Mouse (Mus musculus) embryonic facial prominence, embryonic 15.5 days (tissue): ENCODE data around the gene Tmigd1. TPM values are rescaled to one million over a fixed set of nuclear protein-coding genes. Genes with fewer than 3 reads are reported as not detected.
"Not testable (repeated sequence)": the region's sequence is repeated elsewhere in the genome, so short reads cannot be mapped to it uniquely, and the experiment has no call there.

Experiments used
- ATAC-seq: fragments of 200-750 bp; cut with Nextera tagmentation; 2 replicates; pipeline ENCODE4 v1.8.0; 2017; ENCODE audit warnings: low read depth, moderate TSS enrichment; ENCODE audit not compliant: insufficient number of reproducible peaks, low FRiP score, low TSS enrichment
- H3K27ac ChIP-seq: fragments of 300-500 bp; sonication (generic); replicated peaks from 2 replicates; pipeline ENCODE4 v1.5.1; 2015; ENCODE audit warnings: mild to moderate bottlenecking, inconsistent platforms
- H3K27me3 ChIP-seq: fragments of 300-500 bp; sonication (generic); 2 replicates; pipeline ENCODE4 v1.6.1; 2015; ENCODE audit warnings: inconsistent platforms
- H3K36me3 ChIP-seq: fragments of 300-500 bp; sonication (generic); 2 replicates; pipeline ENCODE4 v1.6.1; 2015; ENCODE audit warnings: mild to moderate bottlenecking, inconsistent platforms
- H3K4me1 ChIP-seq: fragments of 300-500 bp; sonication (generic); 2 replicates; pipeline ENCODE4 v1.6.1; 2015; ENCODE audit warnings: inconsistent platforms
- H3K4me2 ChIP-seq: fragments of 300-500 bp; sonication (generic); replicated peaks from 2 replicates; pipeline ENCODE4 v1.6.1; 2015; ENCODE audit warnings: mild to moderate bottlenecking, inconsistent platforms
- H3K4me3 ChIP-seq: fragments of 300-500 bp; sonication (generic); replicated peaks from 2 replicates; pipeline ENCODE4 v1.5.1; 2015; ENCODE audit warnings: mild to moderate bottlenecking, inconsistent platforms
- H3K9ac ChIP-seq: fragments of 300-500 bp; sonication (generic); 2 replicates; pipeline ENCODE4 v1.6.1; 2015; ENCODE audit warnings: inconsistent platforms
- H3K9me3 ChIP-seq: fragments of 300-500 bp; sonication (generic); replicated peaks from 2 replicates; pipeline ENCODE4 v1.6.1; 2016; ENCODE audit warnings: inconsistent platforms
- WGBS: fragments of 180-500 bp; shearing (Covaris S2); methylation state at CpG from one replicate; pipeline ENCODE4 v1.1.7; 2015; 5-methylcytosine and 5-hydroxymethylcytosine counted together
- polyA plus RNA-seq: library from polyadenylated mRNA; unstranded; fragments of >200 nt; fragmentation: Nextera tagmentation; extraction: Ambion mirVana; gene quantifications from 2 replicates; pipeline ENCODE4 v1.2.1, GENCODE M21; 2015

The Tmigd1 gene
- polyA plus RNA-seq, 1 experiment from 2014 or later, result 1.8 TPM

DNA sequence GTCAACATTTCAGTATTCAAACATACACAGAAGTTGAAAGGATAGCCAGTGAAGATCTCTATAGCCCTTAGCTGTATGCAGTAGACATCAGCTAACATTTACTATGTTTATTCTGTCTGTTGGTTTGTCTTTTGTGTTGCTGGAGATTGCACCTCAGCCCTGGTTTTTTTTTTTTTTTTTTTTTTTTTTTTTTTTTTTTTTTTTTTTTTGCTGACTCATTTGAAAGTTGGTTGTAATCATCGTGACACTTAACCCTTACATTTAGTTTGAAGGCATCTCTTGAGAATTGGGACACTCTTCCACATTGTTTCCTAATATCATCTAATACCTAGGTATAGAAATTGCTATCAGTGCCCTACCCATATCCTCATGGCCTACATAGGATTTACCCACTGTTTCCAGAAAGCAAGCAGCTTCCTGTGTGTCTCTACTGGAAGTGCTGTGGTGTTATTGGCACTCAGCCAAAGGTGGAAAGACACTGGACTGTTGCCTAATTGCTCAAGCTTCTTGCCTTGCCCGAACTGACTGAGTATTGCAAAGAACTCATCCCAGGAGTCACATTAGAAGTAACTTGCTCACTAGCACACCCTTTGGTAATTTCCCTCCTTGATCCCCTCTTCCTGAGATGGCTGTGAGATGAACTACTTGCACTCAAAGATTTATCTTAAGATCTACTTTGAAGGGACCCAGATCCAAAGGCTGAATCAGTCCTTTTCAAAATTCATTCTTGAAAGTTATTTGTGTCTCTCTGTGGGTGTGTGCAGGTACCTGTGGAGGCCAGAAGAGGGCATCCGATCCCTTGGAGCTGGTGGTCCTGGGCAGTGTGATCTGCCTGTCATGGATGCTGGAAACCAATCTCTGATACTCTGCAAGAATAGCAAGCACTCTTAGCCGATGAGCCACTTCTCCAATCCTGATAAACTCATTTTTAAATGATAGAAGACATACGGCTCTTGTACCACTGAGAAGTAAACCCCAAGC, 1.9 kb upstream of the Tmigd1 start:
- no peak overlapping the region for H3K4me3 ChIP-seq
- no peaks in the 10 kb centered on the region for H3K9me3 ChIP-seq
- H3K36me3 ChIP-seq, result no peaks in the 10 kb centered on the region
- no peak overlapping the region for H3K9ac ChIP-seq
- no peak for ATAC-seq
- no peaks in the 10 kb centered on the region for H3K27me3 ChIP-seq
- H3K4me2 ChIP-seq, result no peak overlapping the region
- no peaks in the 10 kb centered on the region; the same call in 1 of the 2 replicates for H3K4me1 ChIP-seq
- 64% methylated on average over 5 of the region's 5 CpGs for WGBS
- no peak overlapping the region for H3K27ac ChIP-seq

DNA sequence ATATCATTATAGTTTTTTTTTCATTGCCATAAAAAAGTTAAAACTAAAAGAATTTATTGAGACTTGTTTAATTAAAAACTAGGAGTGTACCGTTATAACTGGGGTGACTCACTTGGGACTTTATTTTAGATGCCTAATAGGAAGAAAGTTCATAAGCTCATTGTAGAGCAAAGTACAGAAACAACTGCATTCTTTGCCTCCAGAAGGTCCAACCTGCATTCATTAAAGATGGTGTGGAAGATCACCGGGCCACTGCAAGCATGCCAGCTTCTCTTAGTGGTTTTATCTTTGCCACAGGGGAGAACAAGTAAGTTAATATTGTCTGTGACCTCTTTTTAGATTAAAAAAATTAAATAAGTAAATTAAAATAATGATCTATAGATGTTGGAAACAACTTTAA, 2.4 kb downstream of the Tmigd1 start:
- 79% methylated on average over 2 of the region's 2 CpGs for WGBS
- Histone ChIP-seq H3K4me3 (no peak overlapping the region), H3K27ac (no peak overlapping the region), H3K4me1 (no peaks in the 10 kb centered on the region), H3K27me3 (no peaks in the 10 kb centered on the region), H3K9me3 (no peaks in the 10 kb centered on the region), H3K36me3 (no peaks in the 10 kb centered on the region), H3K9ac (no peak overlapping the region), H3K4me2 (no peak overlapping the region)
- ATAC-seq, result no peak

DNA sequence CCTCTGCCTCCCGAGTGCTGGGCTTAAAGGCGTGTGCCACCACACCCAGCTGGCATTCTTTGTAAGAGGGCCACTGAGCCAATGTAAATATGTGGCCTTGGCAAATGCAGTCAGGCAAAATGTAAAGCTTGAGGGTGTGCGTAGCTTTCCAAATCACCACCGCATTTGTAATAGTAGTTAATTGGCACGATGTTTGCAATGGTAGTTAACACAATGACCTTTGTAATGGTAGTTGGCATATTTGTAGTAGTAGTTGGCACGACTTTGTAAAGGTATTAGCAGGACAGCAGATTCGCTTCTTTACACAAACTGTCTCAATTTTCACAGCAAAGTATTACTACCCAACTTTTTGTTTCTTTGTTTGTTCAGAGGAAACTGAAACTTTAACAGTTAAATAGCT, 6.7 kb downstream of the Tmigd1 start:
- no peaks in the 10 kb centered on the region for H3K36me3 ChIP-seq
- H3K27ac ChIP-seq, result no peak overlapping the region
- no peak overlapping the region for H3K4me3 ChIP-seq
- no peak for ATAC-seq
- H3K27me3 ChIP-seq, result no peaks in the 10 kb centered on the region
- no peaks in the 10 kb centered on the region for H3K9me3 ChIP-seq
- H3K4me2 ChIP-seq, result no peak overlapping the region
- no peak overlapping the region for H3K9ac ChIP-seq
- WGBS, result 87% methylated on average over 7 of the region's 7 CpGs
- H3K4me1 ChIP-seq, result peaks cover 25% of the 10 kb centered on the region

DNA sequence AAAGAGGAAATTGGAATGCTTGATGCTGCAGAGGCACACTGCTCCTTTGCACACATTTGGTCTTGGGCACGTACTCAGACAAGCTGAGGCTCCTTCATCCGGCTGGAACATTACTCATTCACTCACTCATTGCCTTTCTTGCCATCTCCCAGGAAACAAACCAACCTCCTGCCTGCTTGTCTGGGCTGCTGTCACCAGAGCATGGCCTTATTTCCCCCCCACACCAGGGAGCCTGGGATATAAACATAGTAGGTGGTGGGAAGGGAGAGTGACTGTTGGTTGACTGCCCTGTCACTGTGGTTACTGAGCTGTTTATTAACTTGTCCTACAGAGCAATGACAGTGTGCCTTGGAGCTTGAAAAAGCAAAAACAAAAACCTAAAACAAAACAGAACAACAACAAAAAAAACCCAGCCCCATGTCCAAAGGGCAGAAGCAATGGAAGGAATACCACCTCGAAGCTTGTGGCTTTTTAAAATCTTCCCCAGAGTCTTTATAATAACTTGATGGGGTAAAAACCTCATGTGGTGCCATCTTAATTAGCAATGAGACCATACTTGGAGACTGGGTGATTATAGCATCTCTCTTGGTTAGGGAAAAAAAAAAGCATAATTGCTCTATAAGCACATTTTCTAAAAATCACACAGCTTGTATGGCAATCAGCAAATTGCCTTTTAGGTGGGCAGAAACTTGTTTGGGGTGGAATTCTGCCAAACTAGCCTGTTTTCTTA, 9.5 kb downstream of the Tmigd1 start:
- no peak overlapping the region for H3K9ac ChIP-seq
- H3K4me1 ChIP-seq, result peaks cover 30% of the 10 kb centered on the region
- no peak overlapping the region for H3K4me3 ChIP-seq
- no peak overlapping the region for H3K4me2 ChIP-seq
- H3K9me3 ChIP-seq, result no peaks in the 10 kb centered on the region
- no peaks in the 10 kb centered on the region for H3K36me3 ChIP-seq
- 44% methylated on average over 3 of the region's 3 CpGs for WGBS
- H3K27ac ChIP-seq, result peak overlapping the region; percentile 13; the same call in 1 of the 2 replicates
- no peak for ATAC-seq
- no peaks in the 10 kb centered on the region for H3K27me3 ChIP-seq

DNA sequence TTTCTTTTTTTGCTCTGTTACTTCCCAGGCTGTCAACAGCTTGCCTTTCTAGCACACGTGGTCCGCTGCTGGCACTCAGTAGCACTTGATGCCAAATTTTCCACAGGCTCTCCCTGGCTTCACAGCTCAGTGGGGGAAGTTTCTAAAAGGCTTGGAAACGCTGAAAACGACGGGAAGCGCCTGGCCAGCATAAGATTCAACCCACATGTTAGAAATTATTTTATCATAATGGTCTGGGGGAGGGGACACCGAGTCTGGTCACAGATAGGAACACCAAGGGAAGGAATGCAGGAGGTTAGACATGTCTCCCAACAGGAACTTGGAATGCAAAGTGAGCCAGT, 10.1 kb downstream of the Tmigd1 start:
- ATAC-seq, result peak; percentile 83
- 18% methylated on average over 7 of the region's 7 CpGs for WGBS
- no peak overlapping the region for H3K4me3 ChIP-seq
- no peaks in the 10 kb centered on the region for H3K36me3 ChIP-seq
- no peak overlapping the region for H3K9ac ChIP-seq
- H3K27ac ChIP-seq, result peak overlapping the region; percentile 13; the same call in 1 of the 2 replicates
- H3K27me3 ChIP-seq, result no peaks in the 10 kb centered on the region
- H3K4me1 ChIP-seq, result peaks cover 32% of the 10 kb centered on the region
- H3K9me3 ChIP-seq, result no peaks in the 10 kb centered on the region
- H3K4me2 ChIP-seq, result no peak overlapping the region

DNA sequence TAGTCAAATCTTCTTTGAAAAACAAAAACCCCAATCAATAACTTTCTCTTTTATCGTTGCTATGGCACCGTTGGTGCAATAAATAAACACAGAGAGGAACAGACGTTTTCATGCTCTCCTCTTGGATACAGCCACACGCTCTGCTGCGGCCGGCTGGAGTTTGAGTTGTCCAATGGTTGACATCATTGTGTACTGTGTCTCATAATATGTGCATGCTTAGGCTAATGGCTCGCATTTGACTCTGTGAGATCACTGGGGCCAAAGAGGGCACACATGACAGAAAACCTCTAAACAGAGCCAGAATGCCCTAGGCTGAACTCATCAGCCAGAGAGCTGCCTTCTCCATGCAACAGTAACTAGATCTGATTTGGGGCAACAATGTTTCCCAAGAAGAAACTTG, 12.4 kb downstream of the Tmigd1 start:
- Histone ChIP-seq H3K9ac (no peak overlapping the region), H3K4me3 (no peak overlapping the region), H3K9me3 (no peaks in the 10 kb centered on the region), H3K36me3 (no peaks in the 10 kb centered on the region), H3K27ac (no peak overlapping the region), H3K4me1 (peaks cover 32% of the 10 kb centered on the region), H3K27me3 (no peaks in the 10 kb centered on the region), H3K4me2 (no peak overlapping the region)
- WGBS, result 65% methylated on average over 7 of the region's 7 CpGs
- no peak for ATAC-seq

DNA sequence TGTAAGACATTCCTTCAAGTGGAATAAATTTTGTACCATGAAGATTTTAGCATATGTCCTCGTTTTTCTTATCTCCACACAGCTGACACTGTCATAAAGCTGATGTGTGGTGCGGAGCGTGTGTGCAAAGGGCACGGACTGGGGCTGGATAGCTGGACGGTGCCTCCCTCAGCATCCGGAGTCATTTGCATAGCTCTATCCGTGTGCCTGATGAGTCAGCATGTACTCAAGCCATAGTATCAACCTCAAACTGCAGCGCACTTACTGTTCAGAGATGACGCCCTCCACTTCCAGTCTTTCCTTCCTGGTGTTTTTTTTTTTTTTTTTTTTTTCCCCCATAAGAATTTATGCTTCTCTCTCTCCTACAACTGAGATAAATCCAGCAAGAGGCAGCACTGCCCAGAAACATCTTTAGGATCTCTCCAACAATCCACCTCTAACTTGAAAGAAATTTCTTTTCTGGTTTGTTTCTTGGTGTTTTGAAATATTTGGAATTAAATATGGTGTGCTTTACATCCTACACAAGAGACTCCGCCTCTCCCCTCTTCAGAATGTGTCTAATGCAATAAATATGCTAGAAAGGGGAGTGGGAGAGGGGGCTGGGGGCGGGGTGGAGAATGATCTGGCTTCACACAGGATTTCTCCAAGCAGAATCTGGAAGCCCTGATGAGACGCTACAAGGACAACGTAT, 14.7 kb downstream of the Tmigd1 start:
- Histone ChIP-seq H3K4me2 (peak overlapping the region; percentile 30), H3K36me3 (no peaks in the 10 kb centered on the region), H3K9me3 (no peaks in the 10 kb centered on the region), H3K4me1 (peaks cover 30% of the 10 kb centered on the region), H3K27ac (peak overlapping the region; percentile 4), H3K4me3 (no peak overlapping the region; the same call in 1 of the 2 replicates), H3K27me3 (no peaks in the 10 kb centered on the region), H3K9ac (no peak overlapping the region)
- 29% methylated on average over 13 of the region's 13 CpGs for WGBS
- ATAC-seq, result peak; percentile 67; the same call in 1 of the 2 replicates

DNA sequence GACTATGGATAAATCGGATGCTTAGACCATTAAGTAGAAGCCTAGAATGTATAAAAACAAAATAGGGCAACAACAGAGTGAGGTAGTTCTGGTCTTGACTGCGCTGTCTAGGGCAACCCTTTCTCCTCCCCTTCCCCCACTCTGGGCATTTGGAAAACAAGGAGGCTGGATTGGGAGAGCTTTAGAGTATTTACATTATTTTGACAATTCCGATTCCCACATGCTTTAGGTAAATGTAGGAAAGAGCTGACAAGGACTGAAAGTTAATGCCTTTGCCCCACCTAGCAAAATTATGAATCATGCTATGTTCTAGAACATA, 15.2 kb downstream of the Tmigd1 start:
- Histone ChIP-seq H3K27me3 (no peaks in the 10 kb centered on the region), H3K9me3 (no peaks in the 10 kb centered on the region), H3K4me1 (peaks cover 25% of the 10 kb centered on the region), H3K27ac (peak overlapping the region; percentile 4; the same call in 1 of the 2 replicates), H3K4me2 (peak overlapping the region; percentile 30), H3K9ac (no peak overlapping the region), H3K4me3 (no peak overlapping the region; the same call in 1 of the 2 replicates), H3K36me3 (no peaks in the 10 kb centered on the region)
- ATAC-seq, result no peak
- 27% methylated on average over 3 of the region's 3 CpGs for WGBS

DNA sequence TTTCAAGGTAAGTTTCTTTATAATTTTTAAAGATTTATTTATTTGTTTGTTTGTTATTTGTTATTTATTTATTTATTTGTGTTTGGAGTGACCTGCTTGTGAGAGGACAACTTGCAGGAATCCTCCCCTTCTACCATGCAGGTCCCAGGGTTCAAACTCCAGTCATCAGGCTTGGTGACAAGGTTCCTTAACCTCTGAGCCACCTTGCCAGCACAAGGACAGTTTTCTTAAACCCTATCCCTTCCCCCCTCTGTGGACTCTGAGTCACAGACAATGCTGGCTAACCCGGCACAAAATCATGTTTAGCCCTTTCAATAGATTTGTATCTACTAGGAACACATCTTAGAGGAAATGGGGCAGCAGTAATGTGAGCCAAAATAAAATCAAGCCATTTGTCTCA, 18.6 kb downstream of the Tmigd1 start:
- Histone ChIP-seq H3K9ac (no peak overlapping the region), H3K27me3 (no peaks in the 10 kb centered on the region), H3K4me1 (peaks cover 10% of the 10 kb centered on the region; the same call in 1 of the 2 replicates), H3K36me3 (no peaks in the 10 kb centered on the region), H3K4me3 (no peak overlapping the region), H3K27ac (no peak overlapping the region), H3K9me3 (no peaks in the 10 kb centered on the region), H3K4me2 (no peak overlapping the region)
- 35% methylated on average over 1 of the region's 1 CpGs for WGBS
- no peak for ATAC-seq

DNA sequence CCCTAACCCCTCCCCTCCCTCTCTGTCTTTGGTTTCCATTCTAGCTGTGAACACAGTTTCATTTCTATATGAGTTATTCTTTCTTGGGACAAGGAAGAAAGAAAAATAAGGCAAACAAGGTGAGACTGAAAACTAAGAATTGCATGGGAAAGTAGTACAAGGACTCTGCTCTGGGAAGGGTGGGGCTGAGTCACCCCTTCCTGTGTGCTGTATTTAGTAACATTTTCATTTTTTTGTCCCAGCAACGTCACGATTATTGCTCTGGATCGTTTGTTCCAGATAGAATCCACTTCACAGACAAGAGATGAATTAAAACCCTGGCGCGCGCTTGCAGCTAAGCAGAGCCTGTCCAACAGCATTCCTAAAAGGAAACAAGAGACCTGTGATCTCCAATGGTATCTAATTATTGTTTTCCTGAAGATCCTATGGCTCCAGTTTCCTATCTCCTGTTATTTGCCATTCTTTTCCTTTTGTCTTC, 22.8 kb downstream of the Tmigd1 start, which contains the start of gene Blmh:
TSS of gene Blmh (plus strand) at position 51 of the 478 bp plus-strand sequence.
- Histone ChIP-seq H3K4me3 (no peak within 1 kb of the TSS), H3K4me1 (peaks cover 6% of the 10 kb centered on the region; the same call in 1 of the 2 replicates), H3K4me2 (no peak within 1 kb of the TSS), H3K36me3 (no peaks in the 10 kb centered on the region), H3K27ac (peak within 1 kb of the TSS; percentile 55; the same call in 1 of the 2 replicates), H3K9me3 (no peaks in the 10 kb centered on the region), H3K9ac (no peak within 1 kb of the TSS), H3K27me3 (no peaks in the 10 kb centered on the region)
- 46% methylated on average over 6 of the region's 6 CpGs for WGBS
- no peak for ATAC-seq

DNA sequence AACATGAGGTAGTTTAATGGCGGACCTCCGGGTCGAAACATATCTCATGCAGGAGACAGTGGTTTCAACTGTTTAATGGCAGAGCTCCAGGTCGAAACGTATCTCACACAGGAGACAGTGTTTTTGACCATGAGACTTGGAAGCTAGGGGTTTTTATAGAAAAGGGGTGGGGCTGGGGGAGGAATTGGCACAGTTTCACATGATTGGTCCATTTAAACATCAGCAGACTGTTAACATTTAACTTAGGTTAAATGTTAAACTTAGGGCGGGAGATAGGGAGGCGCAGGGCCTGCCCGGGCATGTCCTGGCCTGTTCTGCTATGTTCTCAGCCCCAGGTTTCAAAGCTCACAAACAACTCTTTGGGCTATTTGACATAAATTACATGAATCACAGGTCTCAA, 26.6 kb downstream of the Tmigd1 start:
- H3K9ac ChIP-seq, H3K4me2 ChIP-seq, H3K27ac ChIP-seq, H3K4me1 ChIP-seq, ATAC-seq, H3K36me3 ChIP-seq, H3K9me3 ChIP-seq, H3K27me3 ChIP-seq, H3K4me3 ChIP-seq: not testable (repeated sequence)
- WGBS, result 80% methylated on average over 8 of the region's 8 CpGs
